Mouse (Mus musculus) midbrain, embryonic 10.5 days (tissue): ENCODE measurements around the gene Polr2i. TPM values are rescaled to one million over a fixed set of nuclear protein-coding genes. Genes with fewer than 3 reads are reported as not detected.

Experiments
- DNase-seq: peaks from one replicate; pipeline ENCODE4 v3.0.0-alpha.2; 2017; ENCODE audit warnings: low spot score
- H3K27ac ChIP-seq: fragments of 300-500 bp; sonication (generic); replicated peaks from 2 replicates; pipeline ENCODE4 v1.5.1; 2016; ENCODE audit warnings: mild to moderate bottlenecking
- H3K27me3 ChIP-seq: fragments of 300-500 bp; sonication (generic); 2 replicates; pipeline ENCODE4 v1.6.1; 2016; ENCODE audit warnings: low read depth, mild to moderate bottlenecking; ENCODE audit not compliant: poor library complexity, severe bottlenecking
- H3K36me3 ChIP-seq: fragments of 300-500 bp; sonication (generic); 2 replicates; pipeline ENCODE4 v1.6.1; 2016; ENCODE audit warnings: mild to moderate bottlenecking, moderate library complexity
- H3K4me1 ChIP-seq: fragments of 300-500 bp; sonication (generic); 2 replicates; pipeline ENCODE4 v1.6.1; 2016
- H3K4me3 ChIP-seq: fragments of 300-500 bp; sonication (generic); 2 replicates; pipeline ENCODE4 v1.5.1; 2016; ENCODE audit warnings: mild to moderate bottlenecking, moderate library complexity
- H3K9me3 ChIP-seq: fragments of 300-500 bp; sonication (generic); replicated peaks from 2 replicates; pipeline ENCODE4 v1.6.1; 2016; ENCODE audit warnings: mild to moderate bottlenecking
- WGBS: fragments of 180-500 bp; shearing (Covaris S2); methylation state at CpG from one replicate; pipeline ENCODE4 v1.1.7; 2016; 5-methylcytosine and 5-hydroxymethylcytosine counted together
- polyA plus RNA-seq: library from polyadenylated mRNA; unstranded; fragments of >200 nt; fragmentation: Nextera tagmentation; extraction: Ambion mirVana; gene quantifications from 2 replicates; pipeline ENCODE4 v1.2.1, GENCODE M21; 2016

Gene Polr2i
- polyA plus RNA-seq, 1 experiment from 2014 or later = 162 TPM

DNA sequence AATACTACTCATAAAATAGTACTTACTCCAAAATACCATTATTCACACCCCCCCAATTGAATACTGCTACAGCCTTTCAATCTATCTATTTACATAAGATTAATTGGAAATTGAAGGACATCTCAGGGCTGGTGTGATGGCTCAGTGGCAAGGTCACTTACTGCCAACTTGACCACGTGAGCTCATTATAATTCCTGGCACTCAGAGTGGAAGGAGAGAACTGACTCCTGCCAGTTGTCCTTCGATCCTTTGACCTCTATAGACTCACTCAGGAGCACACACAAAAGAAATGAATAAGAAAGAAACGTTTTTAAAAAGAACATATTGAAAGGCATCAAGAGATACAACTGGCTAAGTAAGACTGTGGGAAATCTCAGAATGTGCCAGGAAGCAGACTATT is 15.9 kb upstream of the Polr2i start:
- no peaks in the 10 kb centered on the region for H3K36me3 ChIP-seq
- H3K4me3 ChIP-seq = no peak overlapping the region
- no peak overlapping the region for H3K27ac ChIP-seq
- no peak for DNase-seq
- H3K27me3 ChIP-seq = no peaks in the 10 kb centered on the region
- H3K9me3 ChIP-seq = 0 out of 2 replicates have a peak, but pooled peaks cover 3% of the 10 kb centered on the region
- 80% methylated on average over 3 of the region's 3 CpGs for WGBS
- peaks cover 24% of the 10 kb centered on the region for H3K4me1 ChIP-seq

DNA sequence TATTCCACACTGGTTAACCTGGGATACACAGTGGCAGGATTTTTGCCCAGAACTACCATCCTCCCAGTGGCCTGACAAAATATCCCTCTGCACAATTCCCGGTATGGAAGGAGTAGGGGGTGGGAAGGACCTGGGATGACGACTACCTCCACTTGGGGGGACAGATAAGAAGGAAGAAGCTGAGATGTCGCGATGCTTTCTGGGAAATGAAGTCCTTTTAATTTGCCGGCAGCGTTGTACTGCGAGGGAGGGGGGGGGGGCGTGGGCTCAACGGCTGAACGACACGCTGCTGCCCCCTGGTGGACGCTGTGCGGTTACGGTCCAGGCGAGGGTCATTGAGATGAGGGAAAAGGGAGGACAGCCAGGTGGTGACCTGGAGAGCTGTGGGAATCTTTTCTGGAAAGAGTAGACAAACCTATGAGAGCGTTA is 15.0 kb upstream of the Polr2i start:
- Histone ChIP-seq H3K27ac (peak overlapping the region; percentile 75), H3K36me3 (no peaks in the 10 kb centered on the region), H3K4me1 (peaks cover 24% of the 10 kb centered on the region), H3K4me3 (peak overlapping the region; percentile 34), H3K9me3 (0 out of 2 replicates have a peak, but pooled peaks cover 3% of the 10 kb centered on the region), H3K27me3 (no peaks in the 10 kb centered on the region)
- WGBS = 2% methylated on average over 16 of the region's 16 CpGs
- peak; percentile 89 for DNase-seq

DNA sequence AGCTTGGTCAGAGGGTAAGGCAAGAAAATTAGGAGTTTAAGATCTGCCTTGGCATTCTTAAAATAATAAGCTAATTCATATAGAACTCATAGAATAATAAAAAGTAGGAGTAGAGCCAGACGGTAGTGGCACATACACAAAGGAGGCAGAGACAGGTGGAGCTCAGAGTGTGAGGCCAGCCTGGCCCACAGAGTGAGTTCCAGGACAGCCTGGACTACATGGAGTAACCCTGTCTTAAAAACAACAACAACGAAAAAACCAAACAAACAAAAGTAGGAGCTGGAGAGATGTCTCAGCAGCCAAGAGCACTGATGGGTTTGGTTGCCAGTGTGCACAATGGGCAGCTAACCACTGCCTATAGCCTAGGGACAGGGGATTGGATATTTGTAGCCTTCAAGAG is 14.5 kb upstream of the Polr2i start:
- Histone ChIP-seq H3K27me3 (no peaks in the 10 kb centered on the region), H3K9me3 (0 out of 2 replicates have a peak, but pooled peaks cover 3% of the 10 kb centered on the region), H3K36me3 (peaks cover 3% of the 10 kb centered on the region), H3K4me3 (no peak overlapping the region), H3K4me1 (peaks cover 24% of the 10 kb centered on the region), H3K27ac (no peak overlapping the region)
- WGBS = 75% methylated on average over 2 of the region's 2 CpGs
- no peak for DNase-seq

DNA sequence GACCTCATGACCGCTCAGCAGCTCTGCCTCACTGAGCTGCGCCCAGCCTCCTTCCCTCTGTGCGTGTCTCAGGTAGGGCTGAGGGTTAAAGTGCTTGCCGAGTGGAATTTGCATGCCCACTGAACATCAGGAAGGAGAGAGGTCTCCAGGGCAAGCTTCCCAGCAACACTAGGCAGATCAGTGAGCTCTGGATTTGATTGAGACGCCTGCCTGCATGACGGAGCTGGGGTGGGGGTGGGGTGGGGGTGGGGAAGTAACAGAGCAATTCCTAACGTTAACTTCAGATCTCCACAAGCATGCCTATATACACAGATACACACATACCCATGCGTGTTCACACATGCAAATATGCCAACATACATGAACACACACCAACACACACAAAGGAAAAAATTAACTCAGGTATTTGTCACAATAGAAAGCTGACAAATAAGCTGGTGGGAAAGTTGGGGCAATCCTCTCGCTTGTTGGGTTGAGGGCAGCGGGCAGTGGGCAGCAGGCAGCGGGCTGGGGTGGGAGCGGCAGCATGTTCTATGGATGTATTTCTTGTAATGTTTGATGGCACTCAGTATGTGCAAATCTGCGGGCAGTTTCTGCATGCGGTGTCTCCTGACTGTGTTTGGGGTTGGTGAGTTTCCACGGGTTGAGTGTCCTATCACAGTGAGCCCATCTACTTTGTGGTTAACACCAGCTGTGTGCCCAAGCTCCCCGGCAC is 12.3 kb upstream of the Polr2i start:
- Histone ChIP-seq H3K27me3 (no peaks in the 10 kb centered on the region), H3K4me1 (peaks cover 24% of the 10 kb centered on the region), H3K36me3 (peaks cover 24% of the 10 kb centered on the region), H3K4me3 (peak overlapping the region; percentile 61), H3K27ac (peak overlapping the region; percentile 83), H3K9me3 (no peaks in the 10 kb centered on the region)
- peak; percentile 72 for DNase-seq
- WGBS = 7% methylated on average over 16 of the region's 16 CpGs

DNA sequence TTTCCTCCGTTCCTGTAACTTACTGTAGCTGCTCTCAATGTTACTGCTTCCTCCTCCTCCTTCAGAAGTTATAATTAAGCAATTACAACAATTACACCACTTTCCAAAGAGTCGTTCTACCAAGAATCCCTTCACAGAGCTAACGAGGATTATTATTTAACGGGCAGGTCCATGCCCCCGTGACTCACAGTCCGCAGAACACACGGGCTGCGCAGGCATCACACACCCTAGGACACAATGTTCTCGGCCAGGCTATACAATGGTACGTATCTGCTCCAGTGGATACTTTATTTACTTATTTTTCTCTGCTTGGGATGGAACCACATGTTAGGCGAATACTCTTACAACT is 11.8 kb upstream of the Polr2i start:
- WGBS = 24% methylated on average over 11 of the region's 11 CpGs

DNA sequence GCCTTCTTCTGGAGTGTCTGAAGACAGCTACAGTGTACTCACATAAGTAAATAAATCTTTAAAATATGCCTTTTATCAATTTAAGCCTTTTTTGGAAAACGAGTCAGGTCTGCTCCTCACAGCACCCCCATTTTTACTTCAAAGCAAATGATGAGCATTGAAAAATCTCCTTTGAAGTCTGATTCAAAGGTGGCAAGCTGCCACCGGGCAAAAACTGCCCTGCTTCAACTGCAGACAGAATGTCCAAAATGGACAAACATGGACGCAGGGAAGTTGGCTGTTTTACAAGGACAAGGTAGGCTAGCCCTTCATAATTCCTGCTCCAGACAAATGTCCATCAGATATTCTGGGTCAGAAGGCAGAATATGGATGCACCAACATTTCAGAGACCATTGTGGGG is 10.3 kb upstream of the Polr2i start:
- no peak for DNase-seq
- Histone ChIP-seq H3K27ac (no peak overlapping the region), H3K36me3 (peaks cover 44% of the 10 kb centered on the region), H3K4me1 (peaks cover 23% of the 10 kb centered on the region), H3K4me3 (no peak overlapping the region), H3K9me3 (no peaks in the 10 kb centered on the region), H3K27me3 (no peaks in the 10 kb centered on the region)
- WGBS = 90% methylated on average over 3 of the region's 3 CpGs

More for the DNA sequence above, 11.8 kb upstream of the Polr2i start:
- DNase-seq = no peak
- Histone ChIP-seq H3K9me3 (no peaks in the 10 kb centered on the region), H3K4me3 (peak overlapping the region; percentile 61), H3K27ac (peak overlapping the region; percentile 83; the same call in 1 of the 2 replicates), H3K4me1 (peaks cover 24% of the 10 kb centered on the region), H3K27me3 (no peaks in the 10 kb centered on the region), H3K36me3 (peaks cover 30% of the 10 kb centered on the region)

DNA sequence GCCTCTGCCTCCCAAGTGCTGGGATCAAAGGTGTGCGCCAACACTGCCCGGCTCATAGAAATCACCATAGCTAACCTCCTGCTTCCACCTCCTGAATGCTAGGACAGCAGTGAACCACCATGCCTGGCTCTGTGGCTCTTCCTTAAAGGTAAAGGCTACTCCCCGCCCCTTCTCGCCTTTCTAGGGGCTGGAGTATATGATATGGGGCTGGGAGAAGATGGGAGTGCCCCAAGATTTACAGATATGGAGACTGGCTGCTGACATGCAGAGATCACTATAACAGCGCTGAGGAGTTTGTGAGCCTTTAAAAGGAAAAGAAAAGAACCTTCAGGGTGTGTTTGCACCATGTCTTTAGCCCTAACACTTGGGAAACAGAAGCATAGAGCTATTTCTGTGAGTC is 9.5 kb upstream of the Polr2i start:
- Histone ChIP-seq H3K4me1 (peaks cover 16% of the 10 kb centered on the region), H3K27ac (no peak overlapping the region), H3K9me3 (no peaks in the 10 kb centered on the region), H3K36me3 (peaks cover 52% of the 10 kb centered on the region), H3K4me3 (no peak overlapping the region), H3K27me3 (no peaks in the 10 kb centered on the region)
- DNase-seq = no peak
- 93% methylated on average over 5 of the region's 5 CpGs for WGBS

DNA sequence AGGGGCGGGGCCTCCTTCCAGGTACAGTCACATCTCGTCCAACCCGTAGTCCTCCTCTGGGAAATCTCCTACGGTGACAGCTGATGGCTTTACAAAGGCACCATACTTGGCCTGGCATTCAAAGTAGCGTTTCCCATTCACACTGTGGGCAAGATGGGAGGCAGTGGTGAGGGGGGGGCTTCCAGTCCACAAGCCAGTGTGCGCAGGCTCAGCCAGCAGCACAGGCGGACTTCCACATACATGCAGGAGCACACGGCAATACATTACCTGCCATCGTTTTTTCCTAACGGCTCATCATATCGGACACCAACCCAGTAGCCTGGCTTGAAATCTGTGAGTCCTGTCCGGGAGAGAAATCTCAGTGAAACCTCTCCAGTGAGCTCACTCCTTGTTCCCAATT is 7.5 kb upstream of the Polr2i start:
- H3K9me3 ChIP-seq = no peaks in the 10 kb centered on the region
- peaks cover 12% of the 10 kb centered on the region for H3K4me1 ChIP-seq
- 93% methylated on average over 12 of the region's 12 CpGs for WGBS
- no peak overlapping the region for H3K27ac ChIP-seq
- no peak overlapping the region for H3K4me3 ChIP-seq
- no peak for DNase-seq
- H3K27me3 ChIP-seq = no peaks in the 10 kb centered on the region
- peaks cover 69% of the 10 kb centered on the region for H3K36me3 ChIP-seq

DNA sequence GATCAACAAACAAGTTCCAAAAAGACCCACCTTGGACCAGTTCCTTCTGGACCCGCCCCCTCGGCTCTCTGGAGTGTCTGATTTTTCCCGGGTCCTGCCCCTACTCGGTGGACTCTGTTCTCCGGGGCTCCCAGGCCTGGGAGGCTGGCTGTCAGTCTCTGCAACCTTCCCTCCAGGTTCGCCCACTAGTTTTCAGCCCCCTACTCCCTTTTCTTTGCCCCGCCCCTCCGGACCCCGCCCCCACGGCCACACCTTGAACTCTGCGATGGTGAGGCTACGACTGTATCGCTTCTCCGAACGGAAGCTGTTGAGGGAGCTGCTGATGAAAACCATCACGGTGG is 450 bp upstream of the Polr2i start:
- H3K4me3 ChIP-seq = peak overlapping the region; percentile 83
- no peak for DNase-seq
- no peaks in the 10 kb centered on the region for H3K9me3 ChIP-seq
- peaks cover 22% of the 10 kb centered on the region for H3K4me1 ChIP-seq
- H3K36me3 ChIP-seq = peaks cover 59% of the 10 kb centered on the region
- WGBS = 1% methylated on average over 16 of the region's 16 CpGs
- H3K27ac ChIP-seq = peak overlapping the region; percentile 96
- H3K27me3 ChIP-seq = no peaks in the 10 kb centered on the region

DNA sequence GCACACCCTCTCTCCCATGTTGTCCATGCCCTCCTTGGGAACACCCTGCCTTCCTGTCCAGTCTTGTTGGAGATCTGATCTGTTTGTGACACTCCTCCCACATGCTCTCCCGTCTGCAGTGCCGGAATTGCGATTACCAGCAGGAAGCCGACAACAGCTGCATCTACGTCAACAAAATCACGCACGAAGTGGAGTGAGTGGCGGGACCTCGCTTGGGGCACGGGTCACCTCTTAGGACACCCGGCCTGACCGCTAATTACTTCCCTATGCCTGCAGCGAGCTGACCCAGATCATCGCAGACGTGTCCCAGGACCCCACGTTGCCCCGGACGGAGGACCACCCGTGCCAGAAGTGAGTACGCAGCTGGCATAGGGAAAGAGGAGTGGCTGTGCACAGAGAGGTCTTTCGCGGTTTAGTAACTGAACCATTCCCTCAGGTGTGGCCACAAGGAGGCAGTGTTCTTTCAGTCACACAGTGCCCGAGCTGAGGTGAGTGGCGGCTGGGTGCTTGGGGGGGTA is 942 bp downstream of the Polr2i start:
- no peaks in the 10 kb centered on the region for H3K9me3 ChIP-seq
- H3K27ac ChIP-seq = peak overlapping the region; percentile 96
- peaks cover 22% of the 10 kb centered on the region for H3K4me1 ChIP-seq
- H3K27me3 ChIP-seq = no peaks in the 10 kb centered on the region
- peak; percentile 55 for DNase-seq
- peaks cover 45% of the 10 kb centered on the region for H3K36me3 ChIP-seq
- peak overlapping the region; percentile 83 for H3K4me3 ChIP-seq
- 8% methylated on average over 24 of the region's 24 CpGs for WGBS

DNA sequence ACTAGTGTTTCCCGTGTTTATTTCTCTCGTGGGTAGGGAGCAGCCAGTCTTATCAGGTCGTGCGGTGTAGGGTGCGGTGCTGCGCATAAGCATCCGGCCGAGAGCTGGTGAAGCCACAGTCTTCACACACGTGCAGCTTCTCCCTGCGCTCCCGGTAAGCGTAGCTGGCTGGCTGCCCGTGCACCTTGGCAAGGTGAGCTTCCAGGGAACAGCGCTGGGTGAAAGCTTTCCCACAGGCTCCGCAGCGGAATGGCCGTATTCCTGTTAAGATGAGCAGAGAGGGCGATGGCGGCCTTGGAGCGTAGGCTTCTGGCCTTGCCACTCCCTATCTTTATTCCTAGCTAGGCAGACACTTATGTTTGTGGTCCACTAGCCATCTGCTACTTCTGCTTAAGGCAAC is 1.6 kb downstream of the Polr2i start:
- Histone ChIP-seq H3K9me3 (no peaks in the 10 kb centered on the region), H3K27me3 (no peaks in the 10 kb centered on the region), H3K4me1 (peaks cover 22% of the 10 kb centered on the region), H3K4me3 (peak overlapping the region; percentile 83), H3K36me3 (peaks cover 38% of the 10 kb centered on the region), H3K27ac (no peak overlapping the region)
- DNase-seq = no peak
- WGBS = 88% methylated on average over 20 of the region's 20 CpGs

DNA sequence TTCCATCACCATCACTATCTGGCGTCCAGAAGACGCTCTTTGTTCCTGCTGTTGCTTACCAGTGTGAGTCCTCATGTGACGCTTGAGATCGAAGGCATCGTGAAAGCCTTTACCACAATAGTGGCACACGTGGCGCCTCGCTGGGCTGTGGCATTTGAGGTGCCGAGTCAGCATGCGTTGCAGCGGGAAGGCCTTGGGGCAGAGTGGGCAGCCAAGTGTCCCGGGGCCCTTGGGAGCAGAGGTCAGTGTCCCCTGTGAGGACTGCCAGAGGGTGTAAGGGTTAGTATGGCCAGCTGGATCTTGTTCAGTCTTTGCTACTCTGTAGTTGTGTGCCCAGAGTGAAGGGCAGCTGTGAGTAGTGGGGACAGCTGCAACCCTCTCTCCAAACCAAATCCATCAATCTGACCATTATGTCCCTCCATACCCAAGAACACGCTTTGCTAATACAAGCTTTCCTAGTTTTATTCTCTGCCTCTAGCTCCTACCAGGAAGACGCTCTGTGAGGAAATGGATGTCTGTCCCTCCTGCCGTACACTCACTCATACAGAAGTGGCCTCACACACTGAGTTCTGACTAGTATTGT is 2.6 kb downstream of the Polr2i start:
- WGBS = 94% methylated on average over 15 of the region's 15 CpGs
- Histone ChIP-seq H3K27me3 (no peaks in the 10 kb centered on the region), H3K9me3 (no peaks in the 10 kb centered on the region), H3K4me3 (no peak overlapping the region), H3K4me1 (peaks cover 22% of the 10 kb centered on the region), H3K36me3 (peaks cover 33% of the 10 kb centered on the region), H3K27ac (no peak overlapping the region)
- DNase-seq = no peak

DNA sequence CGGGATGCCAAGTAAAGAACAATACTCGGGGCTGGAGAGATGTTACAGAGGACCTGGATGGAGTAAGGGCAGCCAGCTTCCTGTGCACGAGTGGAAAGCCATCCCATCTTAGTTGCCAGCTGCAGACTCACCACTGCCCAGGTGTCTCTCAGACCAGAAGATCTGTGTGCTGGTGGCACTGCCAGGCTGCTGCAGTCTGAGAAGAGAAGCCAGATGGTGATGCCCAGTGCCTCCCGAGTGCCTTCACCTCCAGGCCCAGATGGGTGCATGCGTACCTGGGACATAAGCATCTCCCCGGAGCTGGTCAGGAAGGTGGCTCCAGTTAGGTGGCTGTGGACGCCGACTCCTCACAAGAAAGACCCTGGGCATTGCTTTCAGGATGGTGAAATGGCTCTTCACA is 3.3 kb downstream of the Polr2i start:
- peaks cover 34% of the 10 kb centered on the region for H3K36me3 ChIP-seq
- no peaks in the 10 kb centered on the region for H3K27me3 ChIP-seq
- no peak overlapping the region for H3K4me3 ChIP-seq
- H3K4me1 ChIP-seq = peaks cover 22% of the 10 kb centered on the region
- 89% methylated on average over 8 of the region's 8 CpGs for WGBS
- H3K27ac ChIP-seq = no peak overlapping the region
- DNase-seq = no peak
- H3K9me3 ChIP-seq = no peaks in the 10 kb centered on the region
